Mouse (Mus musculus): ENCODE results near the gene Gas1. TPM values are rescaled to one million over a fixed set of nuclear protein-coding genes. Genes with fewer than 3 reads are reported as not detected.

Gene Gas1
- total RNA-seq, 2 experiments from 2014 or later, result 13.0 to 14.4 TPM

- no peak for DNase-seq
- intact Hi-C loops (cut with DNase I), result loop anchor here (2.0 kb wide), 1 partner anchor 285 kb away; no protein-coding TSS in a partner anchor
Measured at GRCm38 (mm10) chr13:60173591-60174524, 3.3 kb downstream of the Gas1 start.

- intact Hi-C loops (cut with DNase I), result no loop called here
- no peak for DNase-seq
Measured at GRCm38 (mm10) chr13:60173186-60173585, 4.0 kb downstream of the Gas1 start.

- no peak for DNase-seq
- intact Hi-C loops (cut with DNase I), result no loop called here
Measured at GRCm38 (mm10) chr13:60172366-60173017, 4.7 kb downstream of the Gas1 start.

GRCm38 (mm10) chr13:60171781-60172180 is 5.4 kb downstream of the Gas1 start:
- intact Hi-C loops (cut with DNase I), result no loop called here

GRCm38 (mm10) chr13:60170898-60171715 is 6.1 kb downstream of the Gas1 start:
- DNase-seq, result no peak
- intact Hi-C loops (cut with DNase I), result no loop called here

More at GRCm38 (mm10) chr13:60171781-60172180, 5.4 kb downstream of the Gas1 start:
- no peak for DNase-seq

- intact Hi-C loops (cut with DNase I), result no loop called here
- no peak for DNase-seq
Measured at GRCm38 (mm10) chr13:60169026-60169425, 8.1 kb downstream of the Gas1 start.

GRCm38 (mm10) chr13:60156294-60157126 is 20.7 kb downstream of the Gas1 start:
- no peak for DNase-seq
- intact Hi-C loops (cut with DNase I), result no loop called here

- no peak for DNase-seq
- intact Hi-C loops (cut with DNase I), result no loop called here
Measured at GRCm38 (mm10) chr13:60154170-60154569, 23.0 kb downstream of the Gas1 start.

GRCm38 (mm10) chr13:60148235-60148634 is 28.9 kb downstream of the Gas1 start:
- no peak for DNase-seq
- intact Hi-C loops (cut with DNase I), result no loop called here

- DNase-seq, result no peak
- intact Hi-C loops (cut with DNase I), result no loop called here
Measured at GRCm38 (mm10) chr13:60147857-60148181, 29.3 kb downstream of the Gas1 start.

GRCm38 (mm10) chr13:60146994-60147856 is 29.9 kb downstream of the Gas1 start:
- DNase-seq, result peak; percentile 30
- intact Hi-C loops (cut with DNase I), result no loop called here

- no peak for DNase-seq
- intact Hi-C loops (cut with DNase I), result no loop called here
Measured at GRCm38 (mm10) chr13:60146231-60146630, 30.9 kb downstream of the Gas1 start.

- DNase-seq, result no peak
- intact Hi-C loops (cut with DNase I), result no loop called here
Measured at GRCm38 (mm10) chr13:60136962-60137361, 40.2 kb downstream of the Gas1 start.

GRCm38 (mm10) chr13:60134439-60134799 is 42.7 kb downstream of the Gas1 start:
- DNase-seq, result no peak
- intact Hi-C loops (cut with DNase I), result no loop called here

GRCm38 (mm10) chr13:60133716-60134438 is 43.3 kb downstream of the Gas1 start:
- intact Hi-C loops (cut with DNase I), result no loop called here
- DNase-seq, result no peak

GRCm38 (mm10) chr13:60131771-60132170 is 45.4 kb downstream of the Gas1 start:
- DNase-seq, result no peak
- intact Hi-C loops (cut with DNase I), result no loop called here

- intact Hi-C loops (cut with DNase I), result no loop called here
- DNase-seq, result no peak
Measured at GRCm38 (mm10) chr13:60129541-60129940, 47.6 kb downstream of the Gas1 start.

- DNase-seq, result no peak
- intact Hi-C loops (cut with DNase I), result no loop called here
Measured at GRCm38 (mm10) chr13:60126338-60126737, 50.8 kb downstream of the Gas1 start.
